Mouse (Mus musculus) embryonic facial prominence, embryonic 10.5 days (tissue): ENCODE measurements around the gene Sox12. TPM values are rescaled to one million over a fixed set of nuclear protein-coding genes. Genes with fewer than 3 reads are reported as not detected.
"Not testable (repeated sequence)": the region's sequence is repeated elsewhere in the genome, so short reads cannot be mapped to it uniquely, and the experiment has no call there.

Source experiments
- DNase-seq: peaks from one replicate; pipeline ENCODE4 v3.0.0-alpha.2; 2017; ENCODE audit warnings: low spot score
- H3K27ac ChIP-seq: fragments of 300-500 bp; sonication (generic); replicated peaks from 2 replicates; pipeline ENCODE4 v1.5.1; 2016; ENCODE audit warnings: mild to moderate bottlenecking
- H3K27me3 ChIP-seq: fragments of 300-500 bp; sonication (generic); replicated peaks from 2 replicates; pipeline ENCODE4 v1.6.1; 2016; ENCODE audit warnings: low read depth, mild to moderate bottlenecking; ENCODE audit not compliant: poor library complexity, severe bottlenecking
- H3K36me3 ChIP-seq: fragments of 300-500 bp; sonication (generic); replicated peaks from 2 replicates; pipeline ENCODE4 v1.6.1; 2016; ENCODE audit warnings: mild to moderate bottlenecking, moderate library complexity
- H3K4me1 ChIP-seq: fragments of 300-500 bp; sonication (generic); 2 replicates; pipeline ENCODE4 v1.6.1; 2016
- H3K4me3 ChIP-seq: fragments of 300-500 bp; sonication (generic); 2 replicates; pipeline ENCODE4 v1.5.1; 2016; ENCODE audit warnings: mild to moderate bottlenecking, moderate library complexity
- H3K9me3 ChIP-seq: fragments of 300-500 bp; sonication (generic); 2 replicates; pipeline ENCODE4 v1.6.1; 2016; ENCODE audit warnings: mild to moderate bottlenecking
- WGBS: fragments of 180-500 bp; shearing (Covaris S2); methylation state at CpG from one replicate; pipeline ENCODE4 v1.1.7; 2016; 5-methylcytosine and 5-hydroxymethylcytosine counted together
- polyA plus RNA-seq: library from polyadenylated mRNA; unstranded; fragments of >200 nt; fragmentation: Nextera tagmentation; extraction: Ambion mirVana; gene quantifications from 2 replicates; pipeline ENCODE4 v1.2.1, GENCODE M21; 2016

Sox12 gene
- polyA plus RNA-seq, 1 experiment from 2014 or later, result 11.5 TPM

- Histone ChIP-seq H3K36me3 (no peaks in the 10 kb centered on the region), H3K4me3 (peak overlapping the region; percentile 11; the same call in 1 of the 2 replicates), H3K27me3 (peaks cover 10% of the 10 kb centered on the region), H3K27ac (no peak overlapping the region), H3K4me1 (peaks cover 11% of the 10 kb centered on the region), H3K9me3 (no peaks in the 10 kb centered on the region)
- peak; percentile 72 for DNase-seq
- WGBS, result 30% methylated on average over 14 of the region's 14 CpGs
Measured at GRCm38 (mm10) chr2:152368532-152369140, 29.2 kb downstream of the Sox12 start.

- Histone ChIP-seq H3K4me3 (no peak overlapping the region), H3K27ac (no peak overlapping the region), H3K27me3 (peaks cover 10% of the 10 kb centered on the region), H3K36me3 (no peaks in the 10 kb centered on the region), H3K4me1 (peaks cover 14% of the 10 kb centered on the region), H3K9me3 (no peaks in the 10 kb centered on the region)
- 88% methylated on average over 5 of the region's 5 CpGs for WGBS
- no peak for DNase-seq
Measured at GRCm38 (mm10) chr2:152367917-152368316, 29.9 kb downstream of the Sox12 start.

- DNase-seq, result peak; percentile 85
- H3K4me3 ChIP-seq, result peak overlapping the region; percentile 44
- peak overlapping the region; percentile 84 for H3K27ac ChIP-seq
- no peaks in the 10 kb centered on the region for H3K9me3 ChIP-seq
- no peaks in the 10 kb centered on the region for H3K27me3 ChIP-seq
- WGBS, result 13% methylated on average over 17 of the region's 17 CpGs
- no peaks in the 10 kb centered on the region for H3K36me3 ChIP-seq
- peaks cover 14% of the 10 kb centered on the region for H3K4me1 ChIP-seq
Measured at GRCm38 (mm10) chr2:152363245-152364147, 34.4 kb downstream of the Sox12 start.

GRCm38 (mm10) chr2:152361193-152361592 lies 36.7 kb downstream of the Sox12 start:
- H3K27ac ChIP-seq, result no peak overlapping the region
- no peaks in the 10 kb centered on the region for H3K36me3 ChIP-seq
- H3K4me1 ChIP-seq, result peaks cover 14% of the 10 kb centered on the region
- no peak overlapping the region for H3K4me3 ChIP-seq
- DNase-seq, result no peak
- no peaks in the 10 kb centered on the region for H3K9me3 ChIP-seq
- WGBS, result 90% methylated on average over 8 of the region's 8 CpGs
- no peaks in the 10 kb centered on the region for H3K27me3 ChIP-seq

GRCm38 (mm10) chr2:152360271-152360775 lies 37.5 kb downstream of the Sox12 start:
- 65% methylated on average over 7 of the region's 7 CpGs for WGBS
- no peak overlapping the region for H3K27ac ChIP-seq
- H3K4me1 ChIP-seq, result peaks cover 14% of the 10 kb centered on the region
- H3K4me3 ChIP-seq, result no peak overlapping the region
- no peaks in the 10 kb centered on the region for H3K36me3 ChIP-seq
- DNase-seq, result no peak
- no peaks in the 10 kb centered on the region for H3K27me3 ChIP-seq
- no peaks in the 10 kb centered on the region for H3K9me3 ChIP-seq

- no peak for DNase-seq
- Histone ChIP-seq H3K36me3 (no peaks in the 10 kb centered on the region), H3K27ac (no peak overlapping the region), H3K4me3 (no peak overlapping the region), H3K27me3 (no peaks in the 10 kb centered on the region), H3K4me1 (peaks cover 14% of the 10 kb centered on the region), H3K9me3 (no peaks in the 10 kb centered on the region)
- WGBS, result 79% methylated on average over 5 of the region's 5 CpGs
Measured at GRCm38 (mm10) chr2:152359616-152360015, 38.2 kb downstream of the Sox12 start.

- H3K4me3 ChIP-seq, H3K27ac ChIP-seq, H3K9me3 ChIP-seq, H3K36me3 ChIP-seq, H3K27me3 ChIP-seq, DNase-seq: not testable (repeated sequence)
- H3K4me1 ChIP-seq, result peaks cover 14% of the 10 kb centered on the region
- 72% methylated on average over 5 of the region's 5 CpGs for WGBS
Measured at GRCm38 (mm10) chr2:152358977-152359376, 38.9 kb downstream of the Sox12 start.

GRCm38 (mm10) chr2:152357254-152357653 lies 40.6 kb downstream of the Sox12 start:
- Histone ChIP-seq H3K27me3 (no peaks in the 10 kb centered on the region), H3K4me1 (peaks cover 7% of the 10 kb centered on the region; the same call in 1 of the 2 replicates), H3K27ac (no peak overlapping the region), H3K9me3 (no peaks in the 10 kb centered on the region), H3K36me3 (no peaks in the 10 kb centered on the region), H3K4me3 (no peak overlapping the region)
- no peak for DNase-seq
- WGBS, result 90% methylated on average over 3 of the region's 3 CpGs

- no peak for DNase-seq
- H3K4me3 ChIP-seq, result no peak overlapping the region
- H3K27me3 ChIP-seq, result peaks cover 8% of the 10 kb centered on the region
- H3K4me1 ChIP-seq, result peaks cover 5% of the 10 kb centered on the region; the same call in 1 of the 2 replicates
- H3K27ac ChIP-seq, result no peak overlapping the region
- WGBS, result 88% methylated on average over 8 of the region's 8 CpGs
- H3K9me3 ChIP-seq, result no peaks in the 10 kb centered on the region
- no peaks in the 10 kb centered on the region for H3K36me3 ChIP-seq
Measured at GRCm38 (mm10) chr2:152349842-152350540, 47.9 kb downstream of the Sox12 start.

GRCm38 (mm10) chr2:152349205-152349604 lies 48.7 kb downstream of the Sox12 start:
- DNase-seq, result no peak
- Histone ChIP-seq H3K27ac (no peak overlapping the region), H3K9me3 (no peaks in the 10 kb centered on the region), H3K36me3 (no peaks in the 10 kb centered on the region), H3K4me1 (peaks cover 8% of the 10 kb centered on the region), H3K4me3 (no peak overlapping the region), H3K27me3 (peaks cover 16% of the 10 kb centered on the region)
- 81% methylated on average over 6 of the region's 6 CpGs for WGBS

GRCm38 (mm10) chr2:152347722-152348121 lies 50.1 kb downstream of the Sox12 start:
- no peaks in the 10 kb centered on the region for H3K9me3 ChIP-seq
- peaks cover 23% of the 10 kb centered on the region for H3K27me3 ChIP-seq
- WGBS, result 75% methylated on average over 2 of the region's 2 CpGs

GRCm38 (mm10) chr2:152346776-152347465 lies 50.9 kb downstream of the Sox12 start:
- no peak for DNase-seq
- Histone ChIP-seq H3K4me1 (peaks cover 23% of the 10 kb centered on the region), H3K27me3 (peaks cover 31% of the 10 kb centered on the region), H3K27ac (no peak overlapping the region), H3K36me3 (no peaks in the 10 kb centered on the region), H3K9me3 (no peaks in the 10 kb centered on the region), H3K4me3 (no peak overlapping the region)
- WGBS, result 34% methylated on average over 9 of the region's 9 CpGs

More at GRCm38 (mm10) chr2:152347722-152348121, 50.1 kb downstream of the Sox12 start:
- H3K27ac ChIP-seq, result no peak overlapping the region
- no peaks in the 10 kb centered on the region for H3K36me3 ChIP-seq
- no peak overlapping the region for H3K4me3 ChIP-seq
- DNase-seq, result no peak
- H3K4me1 ChIP-seq, result peaks cover 23% of the 10 kb centered on the region
